Mouse (Mus musculus): Measurements from ENCODE around the gene Ddx42. TPM values are rescaled to one million over a fixed set of nuclear protein-coding genes. Genes with fewer than 3 reads are reported as not detected.

Gene Ddx42
- polyA plus RNA-seq, 1 experiment from 2014 or later, result 77.9 TPM

Other genes starting within 250 kb of the Ddx42 start
- gene Ace, start 249.0 kb upstream of the Ddx42 start, polyA plus RNA-seq (2015; fragmentation: Nextera tagmentation; extraction: Ambion mirVana), result 8.6 and 9.9 TPM in 2 replicates
- 0.06 TPM in 1 of 2 replicates, not detected in the other for gene Ace3, start 222.3 kb upstream of the Ddx42 start, polyA plus RNA-seq (2015; fragmentation: Nextera tagmentation; extraction: Ambion mirVana)
- gene Kcnh6, start 208.8 kb upstream of the Ddx42 start, polyA plus RNA-seq (2015; fragmentation: Nextera tagmentation; extraction: Ambion mirVana), result 2.7 and 3.1 TPM in 2 replicates
- 152 and 179 TPM in 2 replicates for gene Dcaf7, start 180.1 kb upstream of the Ddx42 start, polyA plus RNA-seq (2015; fragmentation: Nextera tagmentation; extraction: Ambion mirVana)
- gene Taco1, start 150.9 kb upstream of the Ddx42 start, polyA plus RNA-seq (2015; fragmentation: Nextera tagmentation; extraction: Ambion mirVana), result 7.4 and 7.8 TPM in 2 replicates
- gene Map3k3, start 132.3 kb upstream of the Ddx42 start, polyA plus RNA-seq (2015; fragmentation: Nextera tagmentation; extraction: Ambion mirVana), result 6.2 and 11.9 TPM in 2 replicates
- gene Gm10840, start 56.1 kb upstream of the Ddx42 start, polyA plus RNA-seq (2015; fragmentation: Nextera tagmentation; extraction: Ambion mirVana), result not detected in 2 replicates
- gene Limd2, start 56.1 kb upstream of the Ddx42 start, polyA plus RNA-seq (2015; fragmentation: Nextera tagmentation; extraction: Ambion mirVana), result 142 and 161 TPM in 2 replicates
- 28.6 and 30.1 TPM in 2 replicates for gene Strada, start 14.8 kb upstream of the Ddx42 start, polyA plus RNA-seq (2015; fragmentation: Nextera tagmentation; extraction: Ambion mirVana)
- gene Ccdc47, start 582 bp upstream of the Ddx42 start, polyA plus RNA-seq (2015; fragmentation: Nextera tagmentation; extraction: Ambion mirVana), result 109 and 113 TPM in 2 replicates
- gene Ftsj3, start 39.2 kb downstream of the Ddx42 start, polyA plus RNA-seq (2015; fragmentation: Nextera tagmentation; extraction: Ambion mirVana), result 31.6 and 35.0 TPM in 2 replicates
- 303 and 330 TPM in 2 replicates for gene Psmc5, start 39.2 kb downstream of the Ddx42 start, polyA plus RNA-seq (2015; fragmentation: Nextera tagmentation; extraction: Ambion mirVana)
- gene Smarcd2, start 56.0 kb downstream of the Ddx42 start, polyA plus RNA-seq (2015; fragmentation: Nextera tagmentation; extraction: Ambion mirVana), result 9.6 and 11.2 TPM in 2 replicates
- 0.06 and 0.14 TPM in 2 replicates for gene Tcam1, start 59.7 kb downstream of the Ddx42 start, polyA plus RNA-seq (2015; fragmentation: Nextera tagmentation; extraction: Ambion mirVana)
- 0.61 TPM in 1 of 2 replicates, not detected in the other for gene Gh, start 84.9 kb downstream of the Ddx42 start, polyA plus RNA-seq (2015; fragmentation: Nextera tagmentation; extraction: Ambion mirVana)
- gene Cd79b, start 97.8 kb downstream of the Ddx42 start, polyA plus RNA-seq (2015; fragmentation: Nextera tagmentation; extraction: Ambion mirVana), result 0.85 and 1.5 TPM in 2 replicates
- gene Scn4a, start 136.4 kb downstream of the Ddx42 start, polyA plus RNA-seq (2015; fragmentation: Nextera tagmentation; extraction: Ambion mirVana), result 0.06 TPM in 1 of 2 replicates, not detected in the other
- not detected in 2 replicates for gene Prr29, start 148.5 kb downstream of the Ddx42 start, polyA plus RNA-seq (2015; fragmentation: Nextera tagmentation; extraction: Ambion mirVana)
- 15.1 and 17.6 TPM in 2 replicates for gene Icam2, start 171.1 kb downstream of the Ddx42 start, polyA plus RNA-seq (2015; fragmentation: Nextera tagmentation; extraction: Ambion mirVana)

All from hindbrain, embryonic 16.5 days (tissue).